12 mouse cellular contexts compared by ENCODE assay signal in genomic region chr11:44897140-44897665, GRCm38 (mm10).
DNase-seq lines count a peak whose midpoint lies in the region; ATAC-seq and TF ChIP-seq lines count a peak whose summit lies in the region.
"Had no signal": no experiment of that assay in that cellular context is flagged by ENCODE, and none has a peak within 500 bp of the region (broad histone marks: within the 10 kb centered on the region; RNA-seq: fewer than 3 reads in every experiment).

No protein-coding gene starts in this region.

- TF ChIP-seq EP300 in liver, embryonic 14.5 days (IDR thresholded peaks at IDR 0.05; ENCODE audit: low read depth): 0 out of 2 replicates have a peak, but pooled peaks have one; percentile 12

- DNase-seq in kidney, postnatal 36 days: peak; percentile 15 to 25
- peak in 2 of 3 experiments; percentile 7 to 22 for DNase-seq in liver, embryonic 14.5 days (ENCODE audit: low read depth in 3 of 3, low spot score in 3 of 3)
- DNase-seq in cerebellum, adult 11 months: no peak
- no peak for DNase-seq in lung, postnatal 4 days
- DNase-seq in urinary bladder, postnatal 14 days (ENCODE audit: low spot score): no peak
- DNase-seq: embryo, embryonic 11 days; right cerebral cortex, postnatal 25 days had no signal

- WGBS in kidney, embryonic 15.5 days: 74% methylated on average over 10 of the region's 10 CpGs
- 38% methylated on average over 10 of the region's 10 CpGs for WGBS in heart, embryonic 14.5 days
- 12% methylated on average over 10 of the region's 10 CpGs for WGBS in liver, embryonic 14.5 days (ENCODE audit: insufficient replicate concordance)

- no peak for TF ChIP-seq CTCF in liver, embryonic 14.5 days (IDR thresholded peaks at IDR 0.05; ENCODE audit: low read depth)

- no peak overlapping the region for H3K4me3 ChIP-seq in kidney, embryonic 15.5 days (replicated peaks)
- H3K4me3 ChIP-seq in heart, embryonic 14.5 days (ENCODE audit: control insufficient read depth in 1 of 2, insufficient read depth in 1 of 2, low read depth in 1 of 2, low read length in 2 of 2): no peak overlapping the region
- H3K4me3 ChIP-seq in liver, embryonic 14.5 days (ENCODE audit: insufficient read depth in 1 of 2, low read depth in 2 of 2, low read length in 2 of 2): no peak overlapping the region
- H3K4me3 ChIP-seq: neural tube, embryonic 12.5 days had no signal

- H3K4me2 ChIP-seq in kidney, embryonic 15.5 days: no peak overlapping the region
- no peak overlapping the region for H3K4me2 ChIP-seq in heart, embryonic 14.5 days (ENCODE audit: low read length)
- H3K4me2 ChIP-seq in liver, embryonic 14.5 days (ENCODE audit: low read depth): no peak overlapping the region
- H3K4me2 ChIP-seq: neural tube, embryonic 12.5 days had no signal

- peaks cover under 1% of the 10 kb centered on the region; the same call in 1 of the 2 replicates for H3K4me1 ChIP-seq in kidney, embryonic 15.5 days
- peaks cover 7% of the 10 kb centered on the region in 2 experiments; a peak in 3 of 4 replicates for H3K4me1 ChIP-seq in heart, embryonic 14.5 days (ENCODE audit: control insufficient read depth in 2 of 2, insufficient read depth in 2 of 2, low read length in 2 of 2)
- H3K4me1 ChIP-seq in liver, embryonic 14.5 days (replicated peaks; ENCODE audit: control insufficient read depth in 2 of 2, insufficient read depth in 2 of 2, low read length in 1 of 2): peaks cover 0 to 17% of the 10 kb centered on the region in 2 experiments; a peak in 3 of 4 replicates

- no peak for ATAC-seq in kidney, embryonic 15.5 days (replicated peaks; ENCODE audit: low FRiP score)
- peak; percentile 34 for ATAC-seq in granulocyte monocyte progenitor cell, adult 5-6 weeks (replicated peaks; ENCODE audit: poor library complexity, severe bottlenecking)
- ATAC-seq in heart, embryonic 14.5 days (ENCODE audit: insufficient number of reproducible peaks, insufficient read depth, low FRiP score, low read depth): peak; percentile 77
- peak; percentile 70; the same call in 1 of the 2 replicates for ATAC-seq in liver, embryonic 14.5 days (ENCODE audit: insufficient read depth)

- no peak overlapping the region for H3K27ac ChIP-seq in kidney, embryonic 15.5 days
- peak overlapping the region; percentile 69 to 86 for H3K27ac ChIP-seq in heart, embryonic 14.5 days (replicated peaks in 1 of 2; ENCODE audit: control insufficient read depth in 1 of 2, insufficient read depth in 1 of 2, low read depth in 2 of 2, low read length in 2 of 2)
- no peak overlapping the region for H3K27ac ChIP-seq in liver, embryonic 14.5 days
- H3K27ac ChIP-seq: neural tube, embryonic 12.5 days had no signal

- H3K27me3 ChIP-seq in kidney, embryonic 15.5 days: no peaks in the 10 kb centered on the region
- H3K27me3 ChIP-seq in heart, embryonic 14.5 days (ENCODE audit: control insufficient read depth, insufficient read depth, low read length): no peaks in the 10 kb centered on the region
- no peaks in the 10 kb centered on the region for H3K27me3 ChIP-seq in liver, embryonic 14.5 days (ENCODE audit: control insufficient read depth, insufficient read depth, low read length)
- H3K27me3 ChIP-seq: CH12.LX; neural tube, embryonic 12.5 days had no signal

- H3K9me3 ChIP-seq in kidney, embryonic 15.5 days (replicated peaks): no peaks in the 10 kb centered on the region
- H3K9me3 ChIP-seq in heart, embryonic 14.5 days (ENCODE audit: control insufficient read depth, low read length): no peaks in the 10 kb centered on the region
- H3K9me3 ChIP-seq in liver, embryonic 14.5 days (ENCODE audit: control insufficient read depth, low read length): no peaks in the 10 kb centered on the region
- H3K9me3 ChIP-seq: neural tube, embryonic 12.5 days had no signal

- H3K36me3 ChIP-seq in kidney, embryonic 15.5 days: no peaks in the 10 kb centered on the region
- H3K36me3 ChIP-seq in heart, embryonic 14.5 days (ENCODE audit: control insufficient read depth, insufficient read depth, low read length): no peaks in the 10 kb centered on the region
- H3K36me3 ChIP-seq in liver, embryonic 14.5 days (replicated peaks; ENCODE audit: control insufficient read depth, insufficient read depth, low read depth): no peaks in the 10 kb centered on the region
- H3K36me3 ChIP-seq: neural tube, embryonic 12.5 days had no signal

- no peak overlapping the region for H3K9ac ChIP-seq in kidney, embryonic 15.5 days
- H3K9ac ChIP-seq in heart, embryonic 14.5 days (ENCODE audit: low read length): no peak overlapping the region
- no peak overlapping the region for H3K9ac ChIP-seq in liver, embryonic 14.5 days (replicated peaks)
- H3K9ac ChIP-seq: neural tube, embryonic 12.5 days had no signal

Comparison
In these comparisons a context has a peak if more than half of its experiments do, and no peak if none do; other contexts are left out.
1. DNase-seq: peak in kidney, postnatal 36 days (2 of 2) and liver, embryonic 14.5 days (2 of 3); none in cerebellum, adult 11 months (single experiment), lung, postnatal 4 days (0 of 2) and urinary bladder, postnatal 14 days (single experiment).
2. H3K27ac ChIP-seq: peak in heart, embryonic 14.5 days (2 of 2); none in kidney, embryonic 15.5 days (single experiment) and liver, embryonic 14.5 days (single experiment).